Mouse (Mus musculus) heart, adult 2 months (tissue): ENCODE measurements around the gene Trdmt1.

Source experiments
- CTCF ChIP-seq: fragments of 200-600 bp; IDR thresholded peaks from 2 replicates; pipeline ENCODE4 v1.8.1; 2022; ENCODE audit warnings: antibody characterized with exemption, mild to moderate bottlenecking, moderate library complexity
- POLR2A ChIP-seq: fragments of 200-500 bp; IDR thresholded peaks from 2 replicates; pipeline ENCODE4 v1.6.1; 2011; ENCODE audit warnings: mild to moderate bottlenecking, low read depth, low read length, control low read depth; ENCODE audit not compliant: insufficient read depth

GRCm38 (mm10) chr2:13538704-13539377, 5.6 kb downstream of the Trdmt1 start:
- no peak for TF ChIP-seq POLR2A
- TF ChIP-seq CTCF: no peak
